Mouse (Mus musculus): ENCODE measurements around the gene Strip2. TPM values are rescaled to one million over a fixed set of nuclear protein-coding genes. Genes with fewer than 3 reads are reported as not detected.
A peak's percentile ranks its signal among the peaks of the same experiment; 100 is the strongest.

Strip2 gene
- polyA plus RNA-seq, 1 experiment from 2014 or later, result 0.47 TPM

DNA sequence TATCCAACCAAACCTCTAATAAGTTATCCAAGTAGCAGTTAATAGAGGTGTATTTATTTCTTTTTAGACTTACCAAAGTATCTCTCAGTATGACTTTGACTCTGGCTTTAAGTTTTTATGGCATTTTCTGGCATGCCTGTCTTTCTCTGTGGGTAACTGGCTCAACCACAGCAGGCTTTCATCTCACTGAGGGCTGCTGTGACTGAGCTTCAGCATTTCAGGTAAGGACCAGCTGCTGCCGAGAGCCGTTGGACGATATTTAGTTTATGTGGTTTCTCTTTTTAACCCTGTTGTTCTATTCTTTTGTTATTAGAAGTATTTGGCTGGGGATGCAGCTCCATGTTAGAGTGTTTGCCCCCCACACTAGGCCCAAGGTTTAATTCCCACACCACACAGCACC is 19.8 kb upstream of the Strip2 start:
- ChIA-PET CTCF (no interaction called here), POLR2A (interaction anchor here (0.6 kb wide), 1 partner anchor 15 kb away, joined by 3 read pairs; no protein-coding TSS in a partner anchor)
- DNase-seq (ENCODE audit: low read depth, low spot score) (no peak), ATAC-seq (no peak)
- no peak for TF ChIP-seq CTCF (IDR thresholded peaks at IDR 0.05)
- no peaks in the 10 kb centered on the region for H3K27me3 ChIP-seq
- in situ Hi-C loops (cut with MboI; ENCODE audit: low pct_unique_long_range_greater_than_20kb), result no loop called here

DNA sequence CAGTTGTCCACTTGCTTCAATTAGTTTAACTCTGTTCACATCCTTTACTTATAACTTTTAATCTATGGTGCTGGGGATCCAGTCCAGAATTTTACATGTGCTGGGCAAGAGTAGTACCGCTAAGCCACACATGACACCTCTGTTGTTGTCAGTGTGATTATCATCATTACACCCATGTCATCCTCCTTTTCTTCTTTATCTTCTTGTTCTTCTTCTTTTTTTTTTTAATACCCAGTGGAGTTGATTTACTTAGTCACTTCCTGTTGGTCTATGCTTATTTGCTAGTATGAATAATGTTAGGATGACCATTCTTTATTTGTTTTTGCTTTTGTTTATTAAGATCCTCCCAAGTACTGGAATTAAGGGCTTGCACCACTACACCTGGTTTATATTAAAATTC is 15.4 kb upstream of the Strip2 start:
- in situ Hi-C loops (cut with MboI; ENCODE audit: low pct_unique_long_range_greater_than_20kb), result no loop called here
- DNase-seq (ENCODE audit: low read depth, low spot score), result no peak
- ATAC-seq, result no peak
- ChIA-PET POLR2A (interaction anchor here (0.7 kb wide), 1 partner anchor 9 kb away, joined by 3 read pairs; no protein-coding TSS in a partner anchor), CTCF (interaction anchor here (1.6 kb wide), 1 partner anchor 18 kb away, joined by 4 read pairs; no protein-coding TSS in a partner anchor)
- no peaks in the 10 kb centered on the region for H3K27me3 ChIP-seq
- TF ChIP-seq CTCF (IDR thresholded peaks at IDR 0.05), result no peak

DNA sequence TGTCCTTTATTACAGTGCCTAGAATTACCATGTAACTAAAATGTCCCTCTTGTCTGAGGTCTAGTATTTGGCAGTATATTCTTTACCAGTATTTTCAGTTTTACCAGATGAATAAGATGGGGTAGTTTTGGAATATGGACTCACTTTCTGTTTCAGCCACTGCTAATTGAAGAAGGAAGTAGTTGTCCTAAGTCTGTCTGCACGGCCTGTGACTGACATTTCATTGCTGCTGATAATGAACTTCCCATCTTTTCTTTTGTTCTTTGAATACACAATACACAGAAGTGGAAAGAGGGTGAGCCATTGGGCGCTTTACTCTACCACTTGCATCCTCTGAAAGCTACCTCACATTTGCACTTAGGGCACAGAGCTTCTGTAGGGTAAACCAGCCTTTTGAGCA is 14.6 kb upstream of the Strip2 start:
- POLR2A ChIA-PET, result interaction anchor here (0.7 kb wide), 1 partner anchor 10 kb away, joined by 3 read pairs; no protein-coding TSS in a partner anchor
- TF ChIP-seq CTCF (IDR thresholded peaks at IDR 0.05), result no peak
- ATAC-seq (no peak), DNase-seq (ENCODE audit: low read depth, low spot score) (no peak)
- no peaks in the 10 kb centered on the region for H3K27me3 ChIP-seq
- CTCF ChIA-PET, result no interaction called here
- in situ Hi-C loops (cut with MboI; ENCODE audit: low pct_unique_long_range_greater_than_20kb), result no loop called here

DNA sequence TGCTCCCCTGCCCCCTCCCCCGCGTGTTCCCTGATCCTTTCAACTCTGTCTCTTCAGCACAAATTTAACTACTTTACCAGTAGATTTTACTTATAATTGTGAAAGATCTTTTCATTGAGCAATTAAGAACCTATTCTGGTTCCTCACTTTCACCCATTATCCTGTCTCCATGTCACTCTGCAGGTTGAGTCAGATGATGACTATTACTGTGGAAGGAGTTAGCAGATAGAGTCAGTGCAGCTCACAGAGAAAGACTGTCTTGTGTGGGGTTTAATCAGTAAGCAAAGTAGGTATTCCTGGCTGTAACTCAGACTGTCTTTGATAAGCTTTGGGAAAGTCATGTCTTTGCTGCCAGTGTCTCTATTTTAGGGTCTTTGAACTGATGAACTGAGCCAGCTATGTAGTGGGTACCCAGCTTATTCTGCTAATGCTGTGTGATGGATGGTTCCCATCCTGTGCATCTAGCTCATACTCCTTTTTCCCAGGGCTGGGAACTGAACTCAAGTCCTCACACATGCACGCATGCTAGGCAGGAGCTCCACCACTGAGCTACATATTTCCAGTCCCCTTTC is 13.4 kb upstream of the Strip2 start:
- ChIA-PET CTCF (interaction anchor here (0.7 to 1.4 kb wide), 3 partner anchors 9 to 74 kb away, joined by 3 to 4 read pairs (median 3); no protein-coding TSS in a partner anchor), POLR2A (no interaction called here)
- no peak for ATAC-seq
- no peaks in the 10 kb centered on the region for H3K27me3 ChIP-seq
- in situ Hi-C loops (cut with MboI; ENCODE audit: low pct_unique_long_range_greater_than_20kb), result no loop called here
- no peak for DNase-seq (ENCODE audit: low read depth, low spot score)
- no peak for TF ChIP-seq CTCF (IDR thresholded peaks at IDR 0.05)

DNA sequence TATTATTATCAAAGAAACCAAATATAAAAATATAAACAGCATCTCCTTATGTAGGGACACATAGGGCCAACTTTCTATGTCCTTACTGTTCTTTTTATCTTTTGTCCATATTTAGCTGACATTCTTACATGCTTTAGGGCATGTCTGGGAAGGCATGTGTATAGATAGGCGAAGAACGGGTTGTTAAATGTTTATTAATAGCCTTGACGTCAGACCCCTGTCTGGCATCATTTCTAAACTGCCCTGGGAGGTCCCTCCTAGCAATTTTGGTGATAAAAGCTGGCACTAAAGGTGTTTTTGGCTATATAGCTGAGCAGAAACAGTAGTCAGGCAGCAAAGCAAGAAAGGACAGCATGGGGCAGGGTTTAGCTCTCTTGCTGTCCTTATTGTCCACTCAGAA is 12.5 kb upstream of the Strip2 start:
- no peak for ATAC-seq
- CTCF ChIA-PET, result interaction anchor here (1.4 kb wide), 1 partner anchor 9 kb away, joined by 3 read pairs; no protein-coding TSS in a partner anchor
- no peaks in the 10 kb centered on the region for H3K27me3 ChIP-seq
- POLR2A ChIA-PET, result no interaction called here
- TF ChIP-seq CTCF (IDR thresholded peaks at IDR 0.05), result no peak
- in situ Hi-C loops (cut with MboI; ENCODE audit: low pct_unique_long_range_greater_than_20kb), result no loop called here
- DNase-seq (ENCODE audit: low read depth, low spot score), result no peak

DNA sequence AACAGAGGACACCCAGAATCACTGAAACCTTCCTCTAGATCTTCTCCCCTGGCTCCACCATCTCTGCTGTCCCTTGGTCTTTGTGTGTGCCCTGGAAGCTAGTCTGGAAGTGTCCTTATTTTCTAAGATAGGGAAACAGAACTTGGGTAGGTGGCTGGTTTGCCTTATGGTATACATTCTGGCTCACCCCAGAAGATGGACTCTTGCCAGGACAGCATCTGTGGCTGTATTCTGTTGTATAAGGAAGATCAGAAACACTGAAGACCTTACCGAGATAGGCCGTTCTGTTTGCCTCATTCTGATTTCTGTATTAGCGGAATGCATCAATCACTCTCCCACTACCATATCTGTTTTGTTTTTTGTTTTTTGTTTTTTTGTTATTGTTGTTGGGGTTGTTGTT is 6.2 kb upstream of the Strip2 start:
- H3K27me3 ChIP-seq, result no peaks in the 10 kb centered on the region
- DNase-seq (ENCODE audit: low read depth, low spot score) (no peak), ATAC-seq (no peak)
- TF ChIP-seq CTCF (IDR thresholded peaks at IDR 0.05), result no peak
- ChIA-PET CTCF (no interaction called here), POLR2A (no interaction called here)
- in situ Hi-C loops (cut with MboI; ENCODE audit: low pct_unique_long_range_greater_than_20kb), result no loop called here

DNA sequence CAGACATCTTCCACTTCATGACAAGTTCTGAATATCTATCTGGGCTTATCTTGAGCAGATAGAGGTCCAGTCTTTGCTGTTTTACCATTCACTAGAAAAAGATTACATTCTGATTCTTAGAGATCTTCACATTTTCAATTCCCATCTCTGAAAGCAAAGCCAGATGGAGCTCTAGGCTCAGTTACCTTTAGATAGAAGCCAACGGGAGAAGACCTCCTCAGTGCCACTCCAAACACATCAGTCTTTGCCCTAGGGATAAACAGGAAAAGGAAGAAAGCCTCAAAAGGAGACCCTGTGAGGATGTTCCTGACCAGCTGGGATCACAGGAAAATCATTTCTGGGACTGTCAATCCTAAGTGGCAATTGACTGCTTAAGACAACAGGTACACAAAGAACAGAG is 3.1 kb upstream of the Strip2 start:
- ATAC-seq (no peak), DNase-seq (ENCODE audit: low read depth, low spot score) (no peak)
- no peaks in the 10 kb centered on the region for H3K27me3 ChIP-seq
- POLR2A ChIA-PET, result no interaction called here
- CTCF ChIA-PET, result no interaction called here
- no peak for TF ChIP-seq CTCF (IDR thresholded peaks at IDR 0.05)
- in situ Hi-C loops (cut with MboI; ENCODE audit: low pct_unique_long_range_greater_than_20kb), result no loop called here

DNA sequence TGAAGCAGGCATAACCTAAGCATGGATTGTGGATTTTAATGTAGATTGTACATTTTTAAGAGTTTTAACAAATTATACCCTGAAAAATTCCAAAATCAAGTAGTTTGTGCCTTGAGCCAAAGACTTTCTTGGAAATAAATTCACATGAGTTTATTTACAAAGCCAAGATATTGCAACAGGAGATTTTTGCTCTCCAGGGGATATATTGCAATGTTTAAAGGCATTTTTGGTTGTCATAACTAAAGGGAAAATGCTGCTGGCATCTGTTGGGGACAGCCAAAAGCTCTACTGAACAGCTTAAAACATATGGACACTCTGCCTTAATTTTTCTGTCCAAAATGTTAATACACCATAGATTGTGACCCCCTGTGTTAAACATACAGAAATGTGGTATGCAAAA is 2.7 kb upstream of the Strip2 start:
- POLR2A ChIA-PET, result no interaction called here
- CTCF ChIA-PET, result no interaction called here
- no peak for ATAC-seq
- no peaks in the 10 kb centered on the region for H3K27me3 ChIP-seq
- TF ChIP-seq CTCF (IDR thresholded peaks at IDR 0.05), result no peak
- DNase-seq (ENCODE audit: low read depth, low spot score), result no peak
- in situ Hi-C loops (cut with MboI; ENCODE audit: low pct_unique_long_range_greater_than_20kb), result no loop called here

DNA sequence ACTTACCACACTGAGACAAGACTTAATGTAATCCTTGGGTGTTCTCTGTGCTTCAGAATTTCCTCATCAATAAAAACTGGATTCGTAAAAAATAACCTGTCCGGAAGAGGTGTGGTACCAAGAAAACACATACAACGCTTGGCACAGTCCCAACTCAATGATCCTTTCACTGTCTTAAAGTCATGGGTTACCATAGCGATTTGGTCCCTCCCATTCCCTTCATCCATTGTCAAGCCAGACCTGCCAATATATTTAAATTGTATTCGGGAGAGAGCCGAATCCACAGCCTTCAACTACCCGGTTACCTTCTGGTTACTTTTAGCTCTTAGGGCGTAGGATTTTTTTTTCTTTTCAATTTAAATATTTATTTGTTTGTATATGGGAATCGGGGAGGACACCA is 976 bp upstream of the Strip2 start:
- no peak for DNase-seq (ENCODE audit: low read depth, low spot score)
- ATAC-seq, result no peak
- TF ChIP-seq CTCF (IDR thresholded peaks at IDR 0.05), result no peak
- POLR2A ChIA-PET, result no interaction called here
- CTCF ChIA-PET, result no interaction called here
- no peaks in the 10 kb centered on the region for H3K27me3 ChIP-seq
- in situ Hi-C loops (cut with MboI; ENCODE audit: low pct_unique_long_range_greater_than_20kb), result no loop called here

DNA sequence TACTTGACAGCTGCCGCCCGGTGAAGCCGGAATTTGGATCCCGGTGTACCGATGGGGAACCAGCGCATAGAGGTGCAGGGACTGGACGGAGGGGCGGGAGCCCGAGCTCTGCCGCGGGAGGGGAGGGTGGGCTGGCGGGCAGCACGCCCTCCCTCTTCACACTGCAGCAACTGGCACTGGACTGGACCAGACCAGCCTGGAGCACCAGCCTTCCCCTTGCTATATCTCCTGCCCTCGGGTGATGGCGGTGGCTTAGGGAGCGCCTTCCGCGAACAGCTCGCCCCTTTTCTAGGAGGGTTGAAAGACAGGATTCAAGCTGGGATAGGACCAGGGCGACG is 540 bp downstream of the Strip2 start:
- in situ Hi-C loops (cut with MboI; ENCODE audit: low pct_unique_long_range_greater_than_20kb), result no loop called here
- H3K27me3 ChIP-seq, result no peaks in the 10 kb centered on the region
- DNase-seq (ENCODE audit: low read depth, low spot score) (no peak), ATAC-seq (peak; percentile 40)
- ChIA-PET POLR2A (no interaction called here), CTCF (no interaction called here)
- TF ChIP-seq CTCF (IDR thresholded peaks at IDR 0.05), result no peak

DNA sequence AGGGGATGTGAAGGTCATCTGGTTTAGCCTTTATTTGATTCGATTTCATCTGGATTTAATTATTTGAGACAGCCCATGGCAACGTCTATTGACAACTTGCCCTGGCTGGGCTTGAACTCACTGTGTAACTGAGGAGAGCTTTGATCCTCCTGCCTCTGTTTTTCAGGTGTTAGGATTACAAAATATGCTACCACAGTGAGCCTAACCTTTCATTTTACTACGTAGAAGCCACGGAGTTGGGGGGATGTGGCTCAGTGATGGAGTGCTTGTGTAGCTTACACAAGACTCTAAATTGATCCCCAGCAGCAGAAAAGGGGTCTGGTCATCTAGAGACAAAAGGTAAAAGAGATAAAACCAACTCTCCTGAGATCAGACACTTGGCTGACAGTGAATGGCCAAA is 1.1 kb downstream of the Strip2 start:
- ATAC-seq (no peak), DNase-seq (ENCODE audit: low read depth, low spot score) (no peak)
- no peak for TF ChIP-seq CTCF (IDR thresholded peaks at IDR 0.05)
- in situ Hi-C loops (cut with MboI; ENCODE audit: low pct_unique_long_range_greater_than_20kb), result no loop called here
- POLR2A ChIA-PET, result no interaction called here
- H3K27me3 ChIP-seq, result no peaks in the 10 kb centered on the region
- CTCF ChIA-PET, result no interaction called here

DNA sequence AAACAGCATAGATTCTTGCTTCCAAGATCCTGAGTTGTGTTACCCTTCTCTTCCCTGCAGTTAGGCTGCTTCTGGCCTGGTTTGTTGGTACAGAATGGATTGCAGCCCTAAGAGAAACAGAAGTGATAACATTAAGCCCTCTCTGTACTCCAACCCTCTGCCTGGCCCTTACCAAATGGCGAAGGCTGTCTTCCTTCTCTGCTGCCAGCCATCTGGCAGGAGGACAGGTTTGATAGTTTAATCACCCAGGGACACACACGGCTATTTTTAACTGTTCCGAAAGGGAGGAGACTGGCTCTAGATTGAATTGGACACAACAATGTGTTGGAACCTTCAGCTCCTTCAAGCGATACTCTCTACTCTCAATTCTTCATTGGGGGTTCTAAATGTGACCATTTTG is 6.7 kb downstream of the Strip2 start:
- DNase-seq (ENCODE audit: low read depth, low spot score), result no peak
- no peaks in the 10 kb centered on the region for H3K27me3 ChIP-seq
- CTCF ChIA-PET, result no interaction called here
- ATAC-seq, result no peak
- TF ChIP-seq CTCF (IDR thresholded peaks at IDR 0.05), result no peak
- in situ Hi-C loops (cut with MboI; ENCODE audit: low pct_unique_long_range_greater_than_20kb), result no loop called here
- POLR2A ChIA-PET, result no interaction called here

All from Patski (cell line).